Mouse (Mus musculus) heart, postnatal 0 days (tissue): ENCODE measurements around the gene Dnah11.

ENCODE experiments used
- CTCF ChIP-seq: IDR thresholded peaks from 2 replicates; pipeline ENCODE4 v1.5.1; 2016; ENCODE audit warnings: antibody characterized with exemption, control low read depth, low read depth
- EP300 ChIP-seq: IDR thresholded peaks from 2 replicates; pipeline ENCODE4 v1.6.1; 2016; ENCODE audit warnings: antibody characterized with exemption, low read depth

DNA sequence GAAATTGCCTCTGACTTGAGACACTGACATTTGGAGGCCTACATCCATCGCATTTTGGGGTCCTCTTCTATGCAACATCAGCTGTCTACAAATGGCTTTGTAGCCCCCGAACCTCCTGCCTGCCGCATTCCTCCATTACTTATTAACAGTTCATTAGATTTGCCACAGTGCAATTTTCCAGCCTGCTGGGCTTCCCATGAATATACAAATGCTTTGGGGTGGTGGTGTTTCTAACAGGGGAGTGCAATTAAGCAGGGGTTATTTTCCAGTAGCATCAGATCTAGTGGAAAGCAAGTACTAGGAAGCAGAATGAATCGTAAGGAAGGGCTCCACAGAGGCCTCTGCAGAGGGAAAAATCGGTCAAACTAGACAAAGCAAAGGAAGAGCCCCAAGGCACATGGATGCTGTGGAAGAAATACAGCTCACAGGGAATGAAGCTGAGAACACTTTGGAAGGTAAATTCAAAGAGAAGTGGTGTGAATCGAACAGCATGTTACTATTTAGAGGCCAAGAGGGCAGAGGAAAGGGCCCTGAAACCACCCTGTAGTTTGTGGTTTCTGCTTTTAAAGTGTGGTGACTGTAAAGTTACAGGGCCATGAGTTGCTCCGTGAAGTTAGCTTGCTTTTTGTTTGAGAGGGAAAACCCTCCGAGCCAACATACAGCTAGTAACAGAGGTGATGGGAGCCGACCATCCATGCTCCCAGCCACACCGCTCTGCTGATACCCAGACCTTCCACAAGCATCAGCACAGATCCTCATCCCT, 282.8 kb downstream of the Dnah11 start:
- TF ChIP-seq CTCF (no peak), EP300 (no peak)
